Mouse (Mus musculus) olfactory bulb, adult 2 months (tissue): ENCODE results near the gene Letm1. TPM values are rescaled to one million over a fixed set of nuclear protein-coding genes. Genes with fewer than 3 reads are reported as not detected.

Experiments
- H3K27ac ChIP-seq: fragments of 200-500 bp; 2 replicates; pipeline ENCODE4 v1.5.1; 2012; ENCODE audit warnings: low read depth, low read length; ENCODE audit not compliant: insufficient read depth
- H3K4me1 ChIP-seq: fragments of 200-500 bp; 2 replicates; pipeline ENCODE4 v1.6.1; 2012; ENCODE audit warnings: low read length; ENCODE audit not compliant: control insufficient read depth, insufficient read depth
- H3K4me3 ChIP-seq: fragments of 200-500 bp; 2 replicates; pipeline ENCODE4 v1.5.1; 2012; ENCODE audit warnings: mild to moderate bottlenecking, low read depth, low read length, moderate library complexity; ENCODE audit not compliant: insufficient read depth
- CTCF ChIP-seq: fragments of 200-500 bp; IDR thresholded peaks from 2 replicates; pipeline ENCODE4 v1.5.1; 2012; ENCODE audit warnings: low read depth, mild to moderate bottlenecking, low read length, moderate library complexity; ENCODE audit not compliant: insufficient read depth
- POLR2A ChIP-seq: fragments of 200-500 bp; IDR thresholded peaks from 2 replicates; pipeline ENCODE4 v1.6.1; 2012; ENCODE audit warnings: mild to moderate bottlenecking, low read depth, low read length, moderate library complexity; ENCODE audit not compliant: insufficient read depth
- WGBS: fragments of 180-500 bp; shearing (Covaris S2); methylation state at CpG from one replicate; pipeline ENCODE4 v1.1.7; 2018; 5-methylcytosine and 5-hydroxymethylcytosine counted together
- polyA plus RNA-seq: library from polyadenylated mRNA; stranded (reverse); fragments of >200 nt; gene quantifications from 2 replicates; pipeline ENCODE4 v1.2.4, GENCODE M21; 2012; ENCODE audit warnings: low replicate concordance; ENCODE audit not compliant: missing spikeins, insufficient read depth, insufficient read length

Gene Letm1
- polyA plus RNA-seq, 1 experiment = not detected

- H3K4me1 ChIP-seq = 0 out of 2 replicates have a peak, but pooled peaks cover 7% of the 10 kb centered on the region
- TF ChIP-seq CTCF (no peak), POLR2A (peak; percentile 67; the same call in 1 of the 2 replicates)
- H3K4me3 ChIP-seq = peak within 1 kb of the TSS; percentile 93
- peak within 1 kb of the TSS; percentile 88 for H3K27ac ChIP-seq
- whole genome bisulfite sequencing = 3% methylated on average over 123 of the region's 136 CpGs
Observed at GRCm38 (mm10) chr5:33819876-33820732, 37.5 kb upstream of the Letm1 start, which contains the start of gene Nsd2. TSS of gene Nsd2 (plus strand) at chr5:33820725.

GRCm38 (mm10) chr5:33819141-33819875, 36.7 kb upstream of the Letm1 start:
- H3K27ac ChIP-seq = no peak overlapping the region

DNA sequence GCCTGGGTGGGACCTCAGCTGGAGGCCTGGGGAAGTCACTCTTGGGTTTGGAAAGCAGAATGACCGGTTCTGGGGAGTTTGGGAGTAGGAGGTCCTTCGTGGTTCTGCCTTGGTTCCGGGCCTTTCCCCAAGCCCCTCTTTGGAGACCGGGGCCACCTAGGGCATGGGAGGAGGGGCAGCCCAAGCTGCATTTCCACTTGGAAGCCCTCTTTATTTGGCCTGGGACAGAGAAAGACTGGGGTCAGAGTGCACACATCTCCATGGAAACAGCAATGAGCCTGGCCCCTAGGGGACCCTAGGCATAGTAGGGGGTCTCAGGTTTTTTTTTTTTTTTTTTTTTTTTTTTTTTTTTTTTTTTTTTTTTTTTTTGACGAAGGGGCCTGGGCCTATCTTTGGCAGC, 35.5 kb upstream of the Letm1 start:
- H3K27ac ChIP-seq = no peak overlapping the region
- TF ChIP-seq CTCF (no peak), POLR2A (no peak)
- no peak overlapping the region for H3K4me3 ChIP-seq
- 0 out of 2 replicates have a peak, but pooled peaks cover 7% of the 10 kb centered on the region for H3K4me1 ChIP-seq
- whole genome bisulfite sequencing = 23% methylated on average over 5 of the region's 5 CpGs

More at GRCm38 (mm10) chr5:33819141-33819875, 36.7 kb upstream of the Letm1 start:
- TF ChIP-seq POLR2A (no peak), CTCF (no peak)
- 0 out of 2 replicates have a peak, but pooled peaks cover 7% of the 10 kb centered on the region for H3K4me1 ChIP-seq
- H3K4me3 ChIP-seq = peak overlapping the region; percentile 93
- 3% methylated on average over 9 of the region's 9 CpGs for WGBS

DNA sequence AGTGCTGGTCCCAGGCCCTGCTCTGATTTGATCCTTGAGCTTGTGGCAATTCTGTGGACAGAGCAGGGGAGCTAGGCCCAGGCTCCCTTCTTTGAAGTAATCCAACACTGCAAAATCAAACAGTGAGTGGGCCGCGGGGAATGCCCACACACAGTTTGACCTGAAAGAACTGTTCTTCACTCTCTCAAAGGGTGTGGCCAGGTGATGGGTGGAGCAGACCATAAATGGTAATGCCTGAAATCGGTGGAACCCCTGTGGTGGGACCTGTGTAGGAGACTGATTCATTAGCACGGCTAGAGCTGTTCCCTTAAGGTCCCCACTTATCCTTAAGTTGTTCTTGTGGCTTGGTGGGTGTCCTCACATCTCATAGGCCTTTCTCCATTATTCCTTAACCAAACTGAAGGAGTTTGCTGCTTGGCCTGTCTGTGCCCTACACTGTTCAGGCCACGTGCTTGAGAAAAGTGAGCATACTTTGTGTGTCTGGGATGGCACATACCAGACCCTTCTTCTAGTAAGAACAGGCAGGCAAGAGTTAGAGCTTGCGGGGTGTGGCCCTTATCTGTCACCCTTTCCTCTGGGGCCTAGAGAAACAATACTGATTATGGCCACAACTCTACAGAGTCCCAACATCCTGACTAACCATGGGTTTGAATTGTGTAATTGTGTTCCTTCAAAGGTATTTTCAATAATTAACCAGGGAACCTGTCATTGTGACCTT, 33.5 kb upstream of the Letm1 start:
- TF ChIP-seq POLR2A (no peak), CTCF (no peak)
- 0 out of 2 replicates have a peak, but pooled peaks cover 7% of the 10 kb centered on the region for H3K4me1 ChIP-seq
- H3K4me3 ChIP-seq = no peak overlapping the region
- H3K27ac ChIP-seq = no peak overlapping the region
- 84% methylated on average over 6 of the region's 6 CpGs for WGBS

- no peak overlapping the region for H3K4me3 ChIP-seq
- no peak overlapping the region for H3K27ac ChIP-seq
- TF ChIP-seq POLR2A = no peak
- no peak for TF ChIP-seq CTCF
- 84% methylated on average over 4 of the region's 4 CpGs for WGBS
- no peaks in the 10 kb centered on the region for H3K4me1 ChIP-seq
Observed at GRCm38 (mm10) chr5:33811519-33811918, 28.9 kb upstream of the Letm1 start.

GRCm38 (mm10) chr5:33803337-33803736, 20.7 kb upstream of the Letm1 start:
- 90% methylated on average over 2 of the region's 2 CpGs for WGBS
- H3K4me3 ChIP-seq = no peak overlapping the region
- no peak overlapping the region for H3K27ac ChIP-seq
- no peaks in the 10 kb centered on the region for H3K4me1 ChIP-seq
- no peak for TF ChIP-seq CTCF
- TF ChIP-seq POLR2A = no peak

- WGBS = 86% methylated on average over 5 of the region's 5 CpGs
Observed at GRCm38 (mm10) chr5:33791912-33792643, 9.5 kb upstream of the Letm1 start.

DNA sequence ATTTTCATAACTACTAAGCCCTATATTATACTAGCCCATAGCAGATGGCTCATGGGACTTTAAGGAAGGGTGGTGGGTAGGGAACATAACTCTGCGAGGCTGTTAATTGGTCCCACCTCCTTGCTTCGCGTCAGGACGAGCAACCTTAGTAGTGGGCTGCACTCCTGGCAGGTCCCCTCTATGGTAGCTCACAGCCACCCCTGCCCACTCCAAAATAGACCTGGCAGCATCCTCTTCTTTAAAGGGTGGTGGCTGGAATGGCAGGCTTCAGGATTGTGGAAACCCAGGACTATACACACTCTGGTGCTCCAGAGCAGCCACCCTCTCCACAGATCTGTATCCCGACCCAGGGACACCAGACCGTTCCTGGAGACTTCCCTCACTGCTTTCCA, 378 bp upstream of the Letm1 start:
- TF ChIP-seq CTCF = no peak
- no peak for TF ChIP-seq POLR2A
- Histone ChIP-seq H3K4me1 (peaks cover 7% of the 10 kb centered on the region), H3K27ac (peak overlapping the region; percentile 32), H3K4me3 (peak overlapping the region; percentile 72)
- WGBS = 2% methylated on average over 6 of the region's 6 CpGs

More at GRCm38 (mm10) chr5:33791912-33792643, 9.5 kb upstream of the Letm1 start:
- no peak overlapping the region for H3K27ac ChIP-seq
- no peaks in the 10 kb centered on the region for H3K4me1 ChIP-seq
- no peak overlapping the region for H3K4me3 ChIP-seq
- TF ChIP-seq POLR2A = no peak
- no peak for TF ChIP-seq CTCF
